Mouse (Mus musculus) lung, postnatal 14 days (tissue): ENCODE data around the gene E030018B13Rik.

ENCODE experiments used
- DNase-seq: peaks from one replicate; pipeline ENCODE4 v3.0.0; 2021

Gene E030018B13Rik

DNA sequence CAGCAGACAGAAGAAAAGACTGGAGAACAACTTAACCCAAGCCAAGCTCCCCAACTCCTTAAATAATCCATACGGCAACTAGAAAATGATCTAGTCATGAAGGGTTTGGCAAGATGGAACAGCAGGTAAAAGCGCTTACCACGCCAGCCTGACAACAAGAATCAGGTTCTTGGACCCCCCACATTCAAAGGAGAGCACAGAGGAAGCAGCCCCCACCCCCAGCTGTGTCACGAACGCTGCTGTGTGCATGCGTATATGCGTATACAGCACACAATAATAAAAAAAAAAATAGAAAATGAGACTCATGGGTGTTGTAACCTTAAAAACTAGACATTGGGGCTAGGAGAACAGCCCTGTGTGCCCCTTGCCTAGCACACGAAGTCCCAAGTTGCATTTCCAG is 16.7 kb upstream of the E030018B13Rik start:
- DNase-seq, result no peak

DNA sequence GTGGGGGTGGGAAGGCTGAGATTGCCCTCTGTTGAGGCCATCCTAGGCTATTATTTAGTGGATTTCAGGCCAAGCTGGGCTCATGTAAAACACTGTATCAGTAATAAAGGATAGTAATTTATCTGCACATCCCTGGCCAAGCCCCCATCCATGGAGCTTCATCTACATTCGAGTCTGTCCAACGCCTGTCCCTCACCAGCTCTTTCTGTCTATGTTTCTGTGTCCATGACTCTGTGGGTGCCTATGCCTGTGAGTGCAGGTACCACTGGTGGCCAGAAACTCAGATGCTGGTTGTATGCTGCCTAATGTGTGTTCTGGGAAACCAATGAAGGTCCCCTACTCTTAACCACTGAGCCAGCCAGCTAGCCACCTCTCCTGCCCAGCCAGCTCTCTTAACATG is 16.2 kb upstream of the E030018B13Rik start:
- DNase-seq, result no peak

DNA sequence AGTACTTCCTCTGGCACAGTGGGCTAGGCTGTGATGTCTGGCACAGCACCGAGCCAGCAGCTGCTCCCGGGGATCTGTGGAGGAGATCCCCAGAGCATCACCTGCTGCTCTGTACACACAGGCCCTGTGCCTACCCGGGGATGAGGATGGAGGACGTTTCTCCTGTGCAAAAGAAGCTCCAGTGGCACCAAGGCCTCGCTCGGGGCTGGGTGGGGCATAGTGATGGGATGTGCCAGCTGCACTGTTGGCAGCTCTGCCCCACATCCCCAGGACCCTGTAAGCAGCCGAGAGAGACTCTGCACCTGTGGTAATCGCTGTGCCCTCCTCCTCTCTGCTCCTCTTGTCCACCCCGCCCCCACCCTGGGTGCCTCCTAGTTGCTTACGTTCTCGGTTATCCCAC is 15.3 kb upstream of the E030018B13Rik start:
- DNase-seq, result no peak

DNA sequence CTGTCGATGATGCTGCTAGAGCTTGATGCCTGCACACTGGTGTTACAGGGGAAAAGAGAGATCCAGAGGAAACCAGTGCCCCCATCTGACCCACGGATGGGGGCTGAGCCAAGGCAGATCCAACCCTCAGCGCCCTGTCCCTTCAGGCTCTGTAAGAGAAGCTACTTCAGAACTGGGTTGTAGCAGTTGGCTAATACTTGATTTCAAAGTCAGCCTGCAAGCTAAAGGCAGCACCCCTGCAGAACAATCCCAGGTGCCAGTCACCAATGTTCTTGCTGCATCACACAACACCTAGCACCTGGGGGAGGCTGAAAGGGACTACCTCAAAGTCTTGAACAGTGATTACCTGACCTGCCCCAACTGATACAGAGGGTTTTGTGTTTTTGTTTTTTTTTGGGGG is 14.7 kb upstream of the E030018B13Rik start:
- no peak for DNase-seq

DNA sequence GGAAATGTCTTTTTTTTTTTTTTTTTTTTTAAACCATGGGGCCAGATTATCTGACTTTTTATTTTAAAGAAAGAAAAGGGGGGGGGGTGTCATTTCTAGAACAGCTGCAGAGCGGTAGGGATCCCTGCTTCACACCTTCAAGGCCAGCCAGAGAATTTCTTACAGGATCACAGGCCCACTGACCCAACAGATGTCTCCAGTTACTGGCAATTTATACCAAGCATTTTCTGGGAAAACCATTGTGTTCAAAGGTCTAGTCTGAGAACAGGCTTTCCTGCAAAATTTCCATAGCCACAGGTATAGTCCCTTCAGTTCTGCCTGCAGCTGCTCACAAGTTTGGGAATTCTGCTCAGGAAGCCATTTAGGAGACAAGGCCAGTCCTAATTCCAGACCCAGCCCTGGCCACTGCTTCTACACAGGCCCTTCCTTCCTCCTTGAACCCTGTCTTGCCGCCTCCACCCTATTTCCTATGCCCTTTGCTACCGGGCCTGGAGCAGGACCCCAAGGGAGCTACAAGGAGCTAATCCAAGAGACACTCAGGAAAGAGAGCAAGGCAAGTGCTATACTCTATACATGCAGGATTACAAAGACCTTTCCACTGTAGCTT is 13.9 kb upstream of the E030018B13Rik start:
- no peak for DNase-seq

DNA sequence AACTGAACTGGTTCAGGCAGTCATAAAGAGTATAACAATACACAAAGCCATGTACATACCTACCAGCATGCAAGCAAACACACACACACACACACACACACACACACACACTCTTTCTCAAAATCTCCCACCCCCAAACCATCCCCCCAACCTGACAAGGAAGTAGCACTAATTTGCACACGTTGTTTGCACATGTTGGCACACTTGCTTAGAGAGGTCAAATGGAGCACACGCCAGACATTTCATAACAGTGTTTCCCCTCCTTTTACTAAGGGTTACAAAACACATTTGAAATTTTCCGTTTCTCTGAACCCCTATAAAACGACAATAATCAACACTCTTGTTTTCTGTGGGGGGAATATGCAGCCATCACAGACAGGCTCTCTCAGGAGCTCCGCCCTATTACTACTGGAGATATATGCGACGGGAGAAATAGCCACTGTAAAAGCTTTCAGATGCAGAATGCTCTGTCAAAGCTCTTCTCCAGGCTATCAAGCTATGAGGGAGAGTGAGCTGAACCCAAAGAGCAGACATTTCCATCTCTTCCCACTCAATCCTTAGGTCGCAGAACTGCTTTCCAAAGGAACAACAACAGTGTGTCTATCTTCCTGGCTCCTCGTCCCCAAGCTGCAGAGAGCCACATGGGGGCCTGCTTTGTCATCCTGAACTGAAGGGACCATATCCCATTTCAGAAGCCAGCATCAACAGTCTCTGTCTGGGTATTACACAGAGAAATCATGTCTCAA is 12.8 kb upstream of the E030018B13Rik start:
- DNase-seq, result no peak

DNA sequence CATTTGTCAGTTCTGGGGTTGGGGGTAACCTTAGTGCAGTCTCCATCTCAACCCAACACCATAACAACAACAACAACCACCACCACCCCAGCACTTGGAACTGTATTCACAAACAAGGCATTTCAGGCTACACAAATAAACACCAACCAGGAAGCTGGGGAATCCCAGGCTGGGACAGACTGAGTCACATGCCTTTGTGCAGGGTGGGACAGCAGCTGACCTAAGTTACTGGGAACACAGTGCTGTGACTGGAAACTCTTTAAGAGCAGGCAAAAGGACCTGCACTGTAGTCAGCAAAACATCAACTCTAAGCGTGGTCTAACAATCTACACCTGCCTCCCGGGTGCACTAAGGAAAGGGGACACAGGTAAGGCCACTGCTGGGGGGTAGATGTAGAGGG is 11.5 kb upstream of the E030018B13Rik start:
- DNase-seq, result no peak

DNA sequence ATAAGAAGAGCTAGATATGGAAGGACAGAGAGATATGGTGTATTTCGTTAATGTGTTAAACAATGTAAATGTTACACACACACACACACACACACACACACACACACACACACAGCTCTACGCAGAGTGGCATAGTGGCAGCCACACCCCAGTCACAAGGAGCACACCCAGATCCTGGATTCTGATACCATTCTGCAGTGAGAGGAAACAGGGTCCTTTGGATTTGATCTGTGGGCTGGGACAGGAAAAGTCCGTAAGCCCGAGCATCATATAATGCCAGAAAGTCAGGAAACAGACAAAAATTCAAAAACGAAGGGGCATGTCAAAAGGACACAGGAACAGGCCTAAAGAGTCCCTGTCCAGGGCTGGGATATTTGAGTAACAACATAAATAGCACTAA is 11.0 kb upstream of the E030018B13Rik start:
- DNase-seq, result no peak

DNA sequence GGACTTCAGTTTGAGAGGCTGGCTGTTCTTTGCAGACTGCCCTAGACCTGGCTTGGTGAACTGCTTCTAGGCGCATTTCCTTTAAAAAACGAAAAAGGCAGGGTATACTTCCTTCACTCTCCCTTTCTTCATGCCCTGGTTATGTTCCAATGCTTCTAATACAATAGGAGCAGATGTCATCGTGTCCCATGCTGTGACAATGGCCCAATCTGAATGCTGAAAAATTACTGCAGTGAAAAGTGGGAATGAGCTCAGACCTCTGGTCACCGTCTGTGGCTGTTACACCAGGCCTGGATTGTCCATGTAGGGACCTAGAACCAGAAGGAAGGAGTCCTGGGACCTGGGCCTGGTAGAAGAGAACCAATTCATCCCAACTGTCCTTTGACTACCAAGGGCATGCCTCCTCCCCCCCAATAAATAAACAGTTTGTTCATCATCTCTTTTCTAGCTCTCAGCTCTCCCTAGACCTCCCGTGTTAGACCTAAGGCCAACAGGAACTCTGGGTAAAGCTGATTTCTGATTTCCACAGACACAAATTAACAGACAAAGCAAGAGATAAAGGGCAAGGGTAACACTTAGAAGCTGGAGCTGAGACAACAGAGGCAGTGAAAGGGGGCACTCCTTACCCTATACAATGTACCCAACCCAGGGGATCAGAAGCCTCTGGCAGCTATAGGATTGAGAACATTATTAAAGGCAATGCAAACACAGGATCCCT is 8.7 kb upstream of the E030018B13Rik start:
- no peak for DNase-seq

DNA sequence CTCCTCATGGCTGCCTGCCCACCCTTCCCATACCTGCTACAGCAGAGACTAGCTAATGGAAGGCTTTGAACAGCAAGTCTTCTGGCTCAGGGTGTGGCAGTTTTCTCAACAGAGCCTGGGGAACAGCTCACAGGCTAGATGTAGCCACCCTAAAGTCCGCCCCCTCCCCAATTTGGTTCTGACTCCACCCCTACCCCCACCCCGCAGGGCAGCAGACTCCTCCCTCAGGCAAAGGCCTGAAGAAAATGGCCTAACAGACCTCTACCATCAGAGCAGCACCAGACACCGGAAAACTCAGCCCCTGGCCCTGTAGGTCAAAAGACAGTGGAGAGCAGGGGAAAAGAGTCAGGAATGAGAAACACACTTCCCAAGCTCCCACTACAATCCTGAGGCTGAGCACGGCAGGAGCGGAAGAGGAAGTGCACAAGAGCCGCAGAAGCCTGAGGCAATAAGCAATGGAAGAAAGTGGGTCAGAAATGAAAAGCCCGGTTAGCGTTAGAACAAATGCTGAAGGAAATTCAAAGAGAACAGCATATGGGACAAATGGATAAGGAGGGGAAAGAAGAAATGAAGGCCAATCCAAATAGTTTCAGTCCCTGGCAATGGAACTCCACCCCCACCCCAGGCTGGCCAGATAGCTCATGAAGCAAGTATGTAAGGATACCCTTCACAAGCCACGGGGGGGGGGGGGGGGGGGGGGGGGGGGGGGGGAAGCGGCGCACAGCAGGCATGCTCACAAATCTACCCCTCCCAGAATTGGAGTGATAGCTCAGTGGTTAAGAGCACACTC is 8.0 kb upstream of the E030018B13Rik start:
- no peak for DNase-seq

DNA sequence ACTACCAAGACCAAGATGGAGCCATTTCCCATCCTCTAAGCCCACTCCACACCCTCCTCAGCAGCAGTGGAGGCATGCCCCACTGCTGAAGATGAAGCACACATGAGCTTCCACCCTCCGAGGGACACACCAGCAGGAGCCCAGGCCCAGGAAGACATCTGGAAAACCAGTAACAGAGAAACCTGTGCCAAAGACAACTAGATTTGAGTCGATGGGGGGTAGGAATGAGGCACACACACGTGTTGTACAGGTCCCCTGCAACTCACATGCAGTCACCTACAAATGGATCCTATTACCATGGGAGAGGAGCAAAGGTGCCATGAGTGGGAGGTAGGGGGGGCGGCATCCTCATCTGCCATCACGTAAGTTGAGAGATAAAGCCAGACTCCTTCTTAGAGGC is 6.4 kb upstream of the E030018B13Rik start:
- no peak for DNase-seq

DNA sequence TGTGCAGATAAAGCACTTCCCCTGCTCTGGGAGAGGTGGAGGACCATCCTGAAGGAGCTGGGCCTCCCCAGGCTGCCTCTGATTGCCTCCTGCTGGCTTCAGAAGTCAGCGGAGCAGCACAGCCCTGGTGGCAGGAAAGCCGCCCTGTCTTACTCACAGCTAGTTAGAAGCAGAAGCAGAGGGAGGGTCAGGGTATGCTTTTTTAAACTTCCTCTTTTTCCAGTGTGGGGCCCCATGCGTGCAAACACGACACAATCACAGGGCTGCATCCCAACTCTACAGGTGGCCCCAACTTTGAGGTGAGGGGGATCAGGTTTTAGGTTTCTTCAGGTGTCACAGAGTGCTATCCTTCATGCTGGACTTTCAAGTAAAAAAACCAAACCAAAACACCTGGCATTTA is 5.7 kb upstream of the E030018B13Rik start:
- peak; percentile 65 for DNase-seq

DNA sequence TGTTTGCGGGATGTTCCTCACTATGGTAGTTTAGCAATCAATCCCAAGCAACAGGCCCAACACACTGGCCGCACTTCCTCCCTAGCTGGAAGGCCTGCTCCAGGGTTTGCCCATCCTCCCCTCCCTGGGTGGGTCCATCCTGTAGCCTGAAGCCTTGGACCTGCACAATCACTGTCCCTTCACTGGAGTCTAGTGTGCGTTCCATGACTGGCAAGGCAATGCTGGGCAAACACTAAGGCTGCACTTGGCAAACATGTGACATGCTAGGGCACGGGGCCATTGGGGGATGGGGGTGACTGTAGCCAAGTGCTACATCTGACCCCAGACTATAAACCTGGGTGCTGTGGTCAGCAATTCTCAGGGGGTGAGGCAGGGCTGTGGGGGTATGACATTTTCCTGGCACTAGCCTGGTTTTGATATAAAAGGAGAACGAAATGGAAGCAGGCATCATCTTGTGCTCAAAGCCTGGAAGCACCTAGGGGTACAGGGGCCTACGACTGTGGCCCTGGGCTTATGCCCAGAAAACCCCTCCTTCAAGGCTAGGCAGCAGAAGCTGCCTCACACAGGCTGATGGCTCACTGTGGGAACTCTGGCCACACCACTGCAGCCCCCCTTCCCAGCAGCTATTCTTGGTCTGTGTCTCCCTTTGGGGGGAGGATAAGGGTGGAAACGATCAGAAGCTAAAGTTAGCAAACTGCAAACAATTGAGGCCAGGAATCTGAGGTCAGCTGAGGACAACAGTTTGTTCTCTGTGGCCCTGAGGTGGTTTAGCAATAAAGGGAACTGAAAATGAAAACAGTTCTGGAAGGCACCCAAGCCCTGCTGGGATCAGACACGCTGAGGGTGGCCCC is 5.0 kb upstream of the E030018B13Rik start:
- peak; percentile 86 for DNase-seq

DNA sequence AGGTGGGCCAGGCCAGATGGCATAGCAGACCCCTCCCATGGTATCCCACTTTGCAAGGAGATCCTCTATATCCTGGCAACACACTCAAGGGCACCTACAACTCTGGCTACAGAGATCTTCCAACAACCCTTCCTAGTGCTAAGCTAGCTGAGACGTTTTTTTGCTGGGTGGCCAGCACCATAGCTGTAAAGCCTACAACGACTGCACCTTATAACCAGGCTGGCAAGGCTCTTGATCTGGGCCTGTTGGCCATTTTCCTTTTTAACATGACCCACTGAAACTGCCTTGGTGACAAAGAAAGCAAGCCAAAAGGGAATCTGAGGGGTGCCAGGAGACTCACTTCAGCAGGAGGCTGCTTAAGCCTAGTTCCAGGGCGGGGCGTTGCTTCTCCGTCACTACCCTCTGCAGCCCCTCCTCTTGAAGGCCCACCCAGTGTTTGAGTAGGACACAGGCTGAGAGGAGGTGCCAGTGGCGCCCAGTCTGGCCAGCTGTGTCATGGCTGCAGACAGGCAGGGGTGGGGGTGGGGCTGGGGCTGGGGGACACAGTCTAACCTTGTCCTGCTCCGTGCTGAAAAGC is 4.3 kb upstream of the E030018B13Rik start:
- DNase-seq, result peak; percentile 75

DNA sequence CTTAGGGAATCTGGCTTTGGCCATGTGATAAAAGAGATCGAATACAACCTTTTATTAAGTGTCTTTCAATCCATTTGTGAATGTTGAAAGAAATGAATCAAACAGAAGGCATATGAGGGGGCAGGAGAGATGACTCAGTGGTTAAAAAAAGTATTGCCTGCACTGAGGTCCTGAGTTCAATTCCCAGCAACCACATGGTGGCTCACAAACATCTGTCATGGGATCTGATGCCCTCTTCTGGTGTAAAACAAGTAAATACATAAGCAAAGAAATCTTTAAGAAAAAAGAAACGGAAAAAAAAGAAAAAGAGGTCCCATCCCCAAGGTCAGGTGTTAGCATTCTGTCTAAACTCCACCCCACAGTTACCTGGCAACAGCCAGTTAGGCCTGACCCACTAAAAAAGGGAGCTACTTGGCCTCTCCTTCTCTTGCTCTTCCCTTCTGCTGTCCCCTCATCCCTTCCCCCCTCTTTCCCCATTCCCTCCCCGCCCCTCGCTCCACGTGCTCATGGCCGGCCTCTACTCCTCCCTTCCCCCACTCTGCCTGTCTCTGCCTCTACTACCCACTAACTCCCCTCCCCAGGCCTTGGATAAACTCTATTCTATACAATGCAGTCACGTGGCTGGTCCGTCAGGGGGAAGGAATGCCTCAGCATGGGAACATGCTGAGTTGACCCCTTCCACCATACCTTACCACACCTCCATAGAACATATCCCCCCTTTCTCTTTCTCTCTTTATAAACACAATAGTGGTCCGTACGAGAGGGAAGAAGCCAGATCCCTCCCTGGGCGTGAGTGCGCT is 3.5 kb upstream of the E030018B13Rik start:
- no peak for DNase-seq

DNA sequence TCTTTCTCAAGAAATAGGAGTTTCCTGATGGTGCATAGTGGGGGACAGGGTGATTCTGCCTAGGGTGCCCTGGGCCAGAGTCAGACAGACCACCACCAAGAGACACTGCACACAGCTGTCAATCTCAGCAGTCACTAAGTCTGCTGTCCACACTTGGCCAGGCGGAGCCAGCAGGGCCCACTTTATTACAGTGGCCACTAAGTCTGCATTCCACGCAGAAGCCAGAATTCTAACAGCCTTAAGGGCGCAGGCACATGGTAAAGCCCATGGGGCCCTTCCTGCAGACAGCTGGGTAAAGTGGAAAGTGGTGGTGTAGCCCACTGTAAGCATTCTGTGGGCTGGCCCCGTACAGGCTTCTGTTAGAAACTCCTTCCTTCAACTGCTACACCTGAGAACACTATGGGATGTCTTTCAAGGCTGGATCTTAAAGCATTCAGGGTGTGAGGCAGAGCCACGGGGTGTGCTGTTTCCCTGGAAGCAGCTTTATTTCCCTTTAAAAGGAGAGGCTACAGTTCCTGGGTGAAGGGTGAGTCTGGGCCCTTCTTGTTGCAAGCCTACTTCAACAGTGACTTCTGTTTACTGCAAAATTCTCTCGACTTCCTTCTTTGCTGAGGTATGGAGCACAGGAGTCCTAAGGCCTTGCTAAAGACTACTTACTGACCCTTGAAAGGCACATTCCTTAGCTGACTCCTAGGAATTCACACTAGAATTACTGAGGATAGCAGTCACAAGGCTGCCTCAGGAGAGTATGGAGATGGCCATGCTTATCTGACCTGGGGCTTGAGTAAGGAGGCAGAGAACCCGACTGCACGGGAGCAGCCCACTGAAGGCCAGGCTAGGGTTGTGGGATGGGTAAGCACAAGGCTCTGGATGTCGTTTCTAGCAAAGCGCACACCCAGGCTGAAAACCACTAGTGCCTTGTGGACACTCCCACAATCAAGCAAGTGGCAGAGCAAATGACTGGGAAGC is 2.6 kb upstream of the E030018B13Rik start:
- DNase-seq, result no peak

DNA sequence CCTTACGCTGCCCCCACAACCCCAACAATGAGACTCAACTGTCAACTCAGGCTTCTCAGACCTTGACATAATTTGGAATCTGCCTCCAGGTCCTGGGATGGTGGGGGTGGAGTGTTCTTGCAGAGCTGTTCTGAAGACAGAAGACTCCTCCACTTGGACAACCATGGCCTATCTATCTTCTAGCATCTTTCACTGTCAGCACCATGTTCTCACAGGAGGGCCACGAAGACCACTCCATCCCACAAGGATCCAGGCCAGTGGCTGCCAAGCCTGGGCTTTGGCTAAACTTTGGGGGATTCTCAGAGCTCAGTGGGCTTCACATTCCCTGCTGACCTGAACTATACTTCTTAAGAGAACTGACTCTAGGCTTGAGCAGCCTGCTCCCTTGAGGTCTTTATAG is 1.8 kb upstream of the E030018B13Rik start:
- no peak for DNase-seq

DNA sequence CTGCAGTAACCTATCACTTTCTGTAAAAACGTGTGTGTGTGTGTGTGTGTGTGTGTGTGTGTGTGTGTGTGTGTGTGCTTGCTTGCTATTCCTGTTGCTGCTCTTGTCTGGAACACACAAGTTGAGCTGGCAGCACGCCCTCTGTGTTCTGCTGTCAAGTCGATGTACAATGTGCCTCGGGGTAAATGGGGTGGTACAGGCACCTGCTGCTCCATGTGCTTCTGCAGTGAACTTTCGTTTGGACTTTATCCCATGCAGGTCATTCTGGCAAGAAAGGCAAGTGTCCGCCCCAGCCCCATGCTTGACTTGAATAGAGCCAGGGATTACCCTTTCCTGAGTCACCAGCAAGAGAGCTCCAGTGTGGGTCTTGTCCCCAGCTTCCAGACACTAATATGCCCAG is 1.0 kb downstream of the E030018B13Rik start:
- no peak for DNase-seq

DNA sequence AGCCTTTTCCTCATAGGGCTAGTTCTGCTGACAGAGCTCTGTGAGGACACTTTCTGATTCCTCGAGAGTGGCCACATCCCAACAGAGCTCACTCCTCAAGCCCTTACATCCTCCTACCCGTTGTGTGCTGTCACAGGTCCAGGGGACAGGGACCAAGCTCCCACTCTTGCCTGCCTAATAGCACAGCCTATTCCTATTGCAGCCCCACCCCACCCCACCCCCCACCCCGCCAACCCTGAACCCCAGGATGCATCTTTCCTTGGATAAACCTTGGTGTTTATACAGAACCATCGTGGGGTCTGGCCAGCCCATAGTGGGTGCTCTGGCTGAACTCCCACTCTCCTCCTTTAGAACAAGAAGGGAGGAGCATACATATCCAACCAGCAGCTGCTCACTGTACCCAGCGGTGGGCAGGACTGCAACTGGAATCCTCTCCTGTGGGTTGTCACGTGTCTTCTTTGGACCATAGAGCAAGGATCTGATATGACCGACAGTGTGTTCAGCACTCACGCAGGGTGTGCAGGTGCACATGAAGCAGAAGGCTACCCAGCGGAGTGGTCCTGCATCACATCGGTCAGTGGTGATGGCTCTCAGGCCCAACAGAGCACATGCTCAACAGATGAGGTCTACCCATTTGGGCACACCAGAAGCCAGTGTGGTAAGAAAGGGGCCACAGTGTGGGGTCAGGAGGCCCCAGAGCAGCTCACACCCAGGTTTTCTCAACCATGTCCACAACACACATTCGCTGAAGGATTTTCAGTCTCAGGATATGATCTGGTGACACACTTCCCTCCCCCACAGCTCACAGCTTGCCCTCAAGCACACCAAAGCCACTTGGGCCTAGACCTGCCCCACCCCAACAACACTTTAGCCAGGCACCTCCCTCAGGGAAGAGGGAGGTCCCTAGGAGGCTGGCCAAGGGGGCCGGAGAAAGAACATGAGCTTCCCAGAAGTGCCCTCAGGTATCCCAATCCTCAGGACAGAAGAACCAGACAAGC is 2.4 kb downstream of the E030018B13Rik start:
- no peak for DNase-seq
